Mouse (Mus musculus) liver, adult 2 months (tissue): ENCODE measurements around the gene Prrx2.

ENCODE experiments used
- CTCF ChIP-seq: fragments of 200-500 bp; IDR thresholded peaks from 2 replicates; pipeline ENCODE4 v1.5.1; 2011; ENCODE audit warnings: low read depth, low read length, control low read depth
- POLR2A ChIP-seq: fragments of 200-500 bp; IDR thresholded peaks from 2 replicates; pipeline ENCODE4 v1.6.1; 2011; ENCODE audit warnings: low read length, control low read depth; ENCODE audit not compliant: insufficient read depth; ENCODE audit errors: extremely low read depth

DNA sequence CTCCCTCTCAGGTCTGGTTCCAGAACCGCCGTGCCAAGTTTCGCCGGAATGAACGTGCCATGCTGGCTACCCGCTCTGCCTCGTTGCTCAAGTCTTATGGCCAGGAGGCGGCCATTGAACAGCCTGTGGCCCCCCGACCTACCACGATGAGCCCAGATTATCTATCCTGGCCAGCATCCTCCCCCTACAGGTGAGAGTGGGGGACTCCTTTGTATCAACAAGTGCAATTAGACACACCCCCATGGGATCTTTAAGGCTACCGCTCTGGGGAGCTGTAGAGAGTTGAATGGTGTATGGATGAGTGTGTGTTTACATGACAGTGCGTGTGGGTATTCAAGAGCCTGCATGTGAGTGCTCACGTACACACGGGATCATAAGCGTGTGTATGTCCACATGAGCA, 44.7 kb downstream of the Prrx2 start:
- TF ChIP-seq CTCF (no peak), POLR2A (no peak)
